Mouse (Mus musculus): ENCODE data around the gene Gm42957. TPM values are rescaled to one million over a fixed set of nuclear protein-coding genes. Genes with fewer than 3 reads are reported as not detected.

The Gm42957 gene
- polyA plus RNA-seq, 1 experiment from 2014 or later: 0.13 TPM

- Histone ChIP-seq H3K27ac (ENCODE audit: low read length) (peak overlapping the region; percentile 52), H3K4me3 (replicated peaks; ENCODE audit: low read length) (peak overlapping the region; percentile 52), H3K9ac (replicated peaks; ENCODE audit: low read depth, low read length) (peak overlapping the region; percentile 75), H3K27me3 (replicated peaks; ENCODE audit: control insufficient read depth, insufficient read depth, low read length) (no peaks in the 10 kb centered on the region), H3K4me1 (replicated peaks; ENCODE audit: control insufficient read depth, insufficient read depth, low read length) (peaks cover 59% of the 10 kb centered on the region), H3K4me2 (ENCODE audit: low read length) (peak overlapping the region; percentile 99), H3K36me3 (ENCODE audit: control insufficient read depth, insufficient read depth) (no peaks in the 10 kb centered on the region), H3K9me3 (ENCODE audit: control insufficient read depth, low read length) (no peaks in the 10 kb centered on the region)
- ATAC-seq: no peak
- WGBS: under 1% methylated on average over 40 of the region's 40 CpGs
Measured at GRCm38 (mm10) chr3:96597435-96597891, 37.8 kb upstream of the Gm42957 start.

- no peak for ATAC-seq
- H3K4me3 ChIP-seq (replicated peaks; ENCODE audit: low read length): peak overlapping the region; percentile 52
- H3K36me3 ChIP-seq (ENCODE audit: control insufficient read depth, insufficient read depth): no peaks in the 10 kb centered on the region
- peak overlapping the region; percentile 75 for H3K9ac ChIP-seq (replicated peaks; ENCODE audit: low read depth, low read length)
- no peak overlapping the region; the same call in 1 of the 2 replicates for H3K27ac ChIP-seq (ENCODE audit: low read length)
- no peaks in the 10 kb centered on the region for H3K27me3 ChIP-seq (replicated peaks; ENCODE audit: control insufficient read depth, insufficient read depth, low read length)
- peaks cover 62% of the 10 kb centered on the region for H3K4me1 ChIP-seq (replicated peaks; ENCODE audit: control insufficient read depth, insufficient read depth, low read length)
- WGBS: 3% methylated on average over 54 of the region's 54 CpGs
- peak overlapping the region; percentile 99 for H3K4me2 ChIP-seq (ENCODE audit: low read length)
- H3K9me3 ChIP-seq (ENCODE audit: control insufficient read depth, low read length): no peaks in the 10 kb centered on the region
Measured at GRCm38 (mm10) chr3:96598156-96599068, 36.9 kb upstream of the Gm42957 start.

- Histone ChIP-seq H3K27ac (ENCODE audit: low read length) (no peak overlapping the region), H3K9me3 (ENCODE audit: control insufficient read depth, low read length) (no peaks in the 10 kb centered on the region), H3K4me2 (ENCODE audit: low read length) (peak overlapping the region; percentile 99), H3K36me3 (ENCODE audit: control insufficient read depth, insufficient read depth) (no peaks in the 10 kb centered on the region), H3K9ac (replicated peaks; ENCODE audit: low read depth, low read length) (no peak overlapping the region), H3K4me3 (replicated peaks; ENCODE audit: low read length) (no peak overlapping the region; the same call in 1 of the 2 replicates), H3K4me1 (replicated peaks; ENCODE audit: control insufficient read depth, insufficient read depth, low read length) (peaks cover 68% of the 10 kb centered on the region), H3K27me3 (replicated peaks; ENCODE audit: control insufficient read depth, insufficient read depth, low read length) (no peaks in the 10 kb centered on the region)
- no peak for ATAC-seq
- 46% methylated on average over 8 of the region's 8 CpGs for WGBS
Measured at GRCm38 (mm10) chr3:96599069-96599393, 36.2 kb upstream of the Gm42957 start.

- H3K27ac ChIP-seq (ENCODE audit: low read length): no peak overlapping the region
- WGBS: 66% methylated on average over 3 of the region's 3 CpGs
- H3K36me3 ChIP-seq (ENCODE audit: control insufficient read depth, insufficient read depth): no peaks in the 10 kb centered on the region
- no peak overlapping the region for H3K4me2 ChIP-seq (ENCODE audit: low read length)
- no peak overlapping the region for H3K9ac ChIP-seq (replicated peaks; ENCODE audit: low read depth, low read length)
- no peaks in the 10 kb centered on the region for H3K27me3 ChIP-seq (replicated peaks; ENCODE audit: control insufficient read depth, insufficient read depth, low read length)
- no peak for ATAC-seq
- H3K4me1 ChIP-seq (replicated peaks; ENCODE audit: control insufficient read depth, insufficient read depth, low read length): peaks cover 72% of the 10 kb centered on the region
- H3K9me3 ChIP-seq (ENCODE audit: control insufficient read depth, low read length): no peaks in the 10 kb centered on the region
- no peak overlapping the region for H3K4me3 ChIP-seq (replicated peaks; ENCODE audit: low read length)
Measured at GRCm38 (mm10) chr3:96599411-96599810, 35.9 kb upstream of the Gm42957 start.

- peaks cover 73% of the 10 kb centered on the region for H3K4me1 ChIP-seq (replicated peaks; ENCODE audit: control insufficient read depth, insufficient read depth, low read length)
- peak within 1 kb of the TSS; percentile 87 for H3K9ac ChIP-seq (replicated peaks; ENCODE audit: low read depth, low read length)
- WGBS: under 1% methylated on average over 27 of the region's 27 CpGs
- peak; percentile 96 for ATAC-seq
- peak within 1 kb of the TSS; percentile 62 for H3K4me2 ChIP-seq (ENCODE audit: low read length)
- no peaks in the 10 kb centered on the region for H3K36me3 ChIP-seq (ENCODE audit: control insufficient read depth, insufficient read depth)
- H3K4me3 ChIP-seq (replicated peaks; ENCODE audit: low read length): peak within 1 kb of the TSS; percentile 81
- H3K27ac ChIP-seq (ENCODE audit: low read length): peak within 1 kb of the TSS; percentile 96
- no peaks in the 10 kb centered on the region for H3K9me3 ChIP-seq (ENCODE audit: control insufficient read depth, low read length)
- no peaks in the 10 kb centered on the region for H3K27me3 ChIP-seq (replicated peaks; ENCODE audit: control insufficient read depth, insufficient read depth, low read length)
Measured at GRCm38 (mm10) chr3:96600639-96601250, 34.5 kb upstream of the Gm42957 start, which contains the start of gene Lix1l. Gene Lix1l (plus strand): TSS chr3:96601149.

- Histone ChIP-seq H3K4me2 (ENCODE audit: low read length) (peak overlapping the region; percentile 62), H3K4me3 (replicated peaks; ENCODE audit: low read length) (peak overlapping the region; percentile 81), H3K4me1 (replicated peaks; ENCODE audit: control insufficient read depth, insufficient read depth, low read length) (peaks cover 67% of the 10 kb centered on the region), H3K9ac (replicated peaks; ENCODE audit: low read depth, low read length) (peak overlapping the region; percentile 87), H3K27me3 (replicated peaks; ENCODE audit: control insufficient read depth, insufficient read depth, low read length) (no peaks in the 10 kb centered on the region), H3K9me3 (ENCODE audit: control insufficient read depth, low read length) (no peaks in the 10 kb centered on the region), H3K36me3 (ENCODE audit: control insufficient read depth, insufficient read depth) (no peaks in the 10 kb centered on the region), H3K27ac (ENCODE audit: low read length) (peak overlapping the region; percentile 96)
- ATAC-seq: peak; percentile 59
- WGBS: under 1% methylated on average over 24 of the region's 40 CpGs
Measured at GRCm38 (mm10) chr3:96601251-96601787, 34.0 kb upstream of the Gm42957 start.

GRCm38 (mm10) chr3:96601941-96602703, 33.2 kb upstream of the Gm42957 start:
- H3K4me1 ChIP-seq (replicated peaks; ENCODE audit: control insufficient read depth, insufficient read depth, low read length): peaks cover 59% of the 10 kb centered on the region
- 6% methylated on average over 10 of the region's 10 CpGs for WGBS
- peak overlapping the region; percentile 87 for H3K9ac ChIP-seq (replicated peaks; ENCODE audit: low read depth, low read length)
- H3K27me3 ChIP-seq (replicated peaks; ENCODE audit: control insufficient read depth, insufficient read depth, low read length): no peaks in the 10 kb centered on the region
- peak overlapping the region; percentile 62 for H3K4me2 ChIP-seq (ENCODE audit: low read length)
- ATAC-seq: no peak
- H3K36me3 ChIP-seq (ENCODE audit: control insufficient read depth, insufficient read depth): no peaks in the 10 kb centered on the region
- peak overlapping the region; percentile 96 for H3K27ac ChIP-seq (ENCODE audit: low read length)
- no peaks in the 10 kb centered on the region for H3K9me3 ChIP-seq (ENCODE audit: control insufficient read depth, low read length)
- H3K4me3 ChIP-seq (replicated peaks; ENCODE audit: low read length): peak overlapping the region; percentile 81

- Histone ChIP-seq H3K9me3 (ENCODE audit: control insufficient read depth, low read length) (no peaks in the 10 kb centered on the region), H3K9ac (replicated peaks; ENCODE audit: low read depth, low read length) (peak overlapping the region; percentile 87), H3K36me3 (ENCODE audit: control insufficient read depth, insufficient read depth) (no peaks in the 10 kb centered on the region), H3K4me2 (ENCODE audit: low read length) (peak overlapping the region; percentile 62), H3K4me1 (replicated peaks; ENCODE audit: control insufficient read depth, insufficient read depth, low read length) (peaks cover 54% of the 10 kb centered on the region), H3K27me3 (replicated peaks; ENCODE audit: control insufficient read depth, insufficient read depth, low read length) (no peaks in the 10 kb centered on the region), H3K4me3 (replicated peaks; ENCODE audit: low read length) (peak overlapping the region; percentile 81), H3K27ac (ENCODE audit: low read length) (peak overlapping the region; percentile 96)
- no peak for ATAC-seq
- WGBS: 33% methylated on average over 5 of the region's 5 CpGs
Measured at GRCm38 (mm10) chr3:96602704-96603084, 32.6 kb upstream of the Gm42957 start.
